In genomic region chr9:67633026-67633741, GRCm38 (mm10) we compare ENCODE assay signal across 8 mouse cellular contexts.
DNase-seq lines count a peak whose midpoint lies in the region; ATAC-seq and TF ChIP-seq lines count a peak whose summit lies in the region.

No protein-coding gene starts in this region.

- no peak for TF ChIP-seq EP300 in ES-Bruce4 (IDR thresholded peaks at IDR 0.05; ENCODE audit: insufficient read depth, low read depth, low read length)

- no peaks in the 10 kb centered on the region for H3K27me3 ChIP-seq in ES-Bruce4 (ENCODE audit: control insufficient read depth, insufficient read depth, low read length, poor library complexity, severe bottlenecking)
- peaks cover 19% of the 10 kb centered on the region for H3K27me3 ChIP-seq in forebrain, embryonic 13.5 days
- peaks cover 16% of the 10 kb centered on the region; the same call in 1 of the 2 replicates for H3K27me3 ChIP-seq in lung, embryonic 14.5 days (ENCODE audit: insufficient read depth, low read length)

- H3K4me3 ChIP-seq in ES-Bruce4 (ENCODE audit: low read depth, low read length) = peak overlapping the region; percentile 95
- H3K4me3 ChIP-seq in bone marrow macrophage, adult 2 months (ENCODE audit: insufficient read depth, low read length) = peak overlapping the region; percentile 96
- peak overlapping the region; percentile 78 for H3K4me3 ChIP-seq in forebrain, embryonic 13.5 days
- H3K4me3 ChIP-seq in lung, embryonic 14.5 days (ENCODE audit: low read depth, low read length) = peak overlapping the region; percentile 80

- H3K9me3 ChIP-seq in ES-Bruce4 (replicated peaks; ENCODE audit: control insufficient read depth, insufficient read depth, low read length, poor library complexity, severe bottlenecking) = no peaks in the 10 kb centered on the region
- no peaks in the 10 kb centered on the region for H3K9me3 ChIP-seq in forebrain, embryonic 13.5 days (replicated peaks)
- H3K9me3 ChIP-seq in lung, embryonic 14.5 days (ENCODE audit: low read depth, low read length) = no peaks in the 10 kb centered on the region

- H3K36me3 ChIP-seq in ES-Bruce4 (ENCODE audit: control insufficient read depth, insufficient read depth, low read length, poor library complexity, severe bottlenecking) = no peaks in the 10 kb centered on the region
- H3K36me3 ChIP-seq in forebrain, embryonic 13.5 days (ENCODE audit: poor library complexity, severe bottlenecking) = no peaks in the 10 kb centered on the region
- H3K36me3 ChIP-seq in lung, embryonic 14.5 days (ENCODE audit: insufficient read depth) = no peaks in the 10 kb centered on the region

- H3K4me1 ChIP-seq in ES-Bruce4 (ENCODE audit: control insufficient read depth, insufficient read depth, low read length) = no peaks in the 10 kb centered on the region
- H3K4me1 ChIP-seq in bone marrow macrophage, adult 2 months (ENCODE audit: control insufficient read depth, insufficient read depth, low read length) = peaks cover 4% of the 10 kb centered on the region; the same call in 1 of the 2 replicates
- peaks cover 12% of the 10 kb centered on the region for H3K4me1 ChIP-seq in forebrain, embryonic 13.5 days
- H3K4me1 ChIP-seq in lung, embryonic 14.5 days (ENCODE audit: insufficient read depth) = 0 out of 2 replicates have a peak, but pooled peaks cover 2% of the 10 kb centered on the region

- peak overlapping the region; percentile 100 for H3K4me2 ChIP-seq in forebrain, embryonic 13.5 days
- H3K4me2 ChIP-seq in lung, embryonic 14.5 days = peak overlapping the region; percentile 99

- peak; percentile 48 to 62 for DNase-seq in heart, postnatal 14 days
- peak; percentile 32 to 40 for DNase-seq in layer of hippocampus, adult 18-20 months (ENCODE audit: low spot score in 2 of 2)
- peak; percentile 58 for DNase-seq in lung, embryonic 14.5 days
- DNase-seq in right cerebral cortex, adult 18-20 months = peak; percentile 42
- no peak for DNase-seq in T-cell, adult 2 months (ENCODE audit: low spot score)

- WGBS in forebrain, embryonic 13.5 days = under 1% methylated on average over 50 of the region's 50 CpGs
- WGBS in lung, embryonic 14.5 days = 0% methylated on average over 50 of the region's 50 CpGs

- no peak overlapping the region for H3K27ac ChIP-seq in ES-Bruce4 (ENCODE audit: insufficient read depth, low read length)
- H3K27ac ChIP-seq in bone marrow macrophage, adult 2 months (ENCODE audit: insufficient read depth, low read depth, low read length) = no peak overlapping the region
- peak overlapping the region; percentile 88; the same call in 1 of the 2 replicates for H3K27ac ChIP-seq in forebrain, embryonic 13.5 days
- H3K27ac ChIP-seq in lung, embryonic 14.5 days (ENCODE audit: low read depth) = no peak overlapping the region

- H3K9ac ChIP-seq in ES-Bruce4 (ENCODE audit: low read depth, poor library complexity, severe bottlenecking) = peak overlapping the region; percentile 95
- peak overlapping the region; percentile 83 for H3K9ac ChIP-seq in forebrain, embryonic 13.5 days
- H3K9ac ChIP-seq in lung, embryonic 14.5 days = peak overlapping the region; percentile 87

- no peak for TF ChIP-seq POLR2A in ES-Bruce4 (IDR thresholded peaks at IDR 0.05; ENCODE audit: insufficient read depth, low read length)
- no peak for TF ChIP-seq POLR2A in bone marrow macrophage, adult 2 months (IDR thresholded peaks at IDR 0.05; ENCODE audit: borderline replicate concordance, low read depth, low read length)

- ATAC-seq in forebrain, embryonic 13.5 days = peak; percentile 38
- peak; percentile 32; the same call in 1 of the 2 replicates for ATAC-seq in lung, embryonic 14.5 days (ENCODE audit: insufficient read depth)

- intact Hi-C loops in heart, postnatal 14 days (cut with DNase I) = loop anchor here (2.0 to 10.0 kb wide), 3 partner anchors 206 to 318 kb away; no protein-coding TSS in a partner anchor

- TF ChIP-seq CTCF in ES-Bruce4 (IDR thresholded peaks at IDR 0.05; ENCODE audit: low read depth, low read length) = no peak
- no peak for TF ChIP-seq CTCF in bone marrow macrophage, adult 2 months (IDR thresholded peaks at IDR 0.05; ENCODE audit: low read depth, low read length)
- no peak for TF ChIP-seq CTCF in lung, embryonic 14.5 days (IDR thresholded peaks at IDR 0.05; ENCODE audit: low read depth)
